Mouse (Mus musculus): ENCODE measurements at regions not wholly inside any gene's neighbourhood (a gene's known extent, or its start where the extent isn't known, plus 50 kb on each side); places are given as distances from the start of the nearest gene placed in this dataset.

GRCm38 (mm10) chr10:92097562-92097961 is 624.7 kb downstream of the Nedd1 start:
- TF ChIP-seq CTCF (IDR thresholded peaks at IDR 0.05; ENCODE audit: control insufficient read depth, insufficient read depth, insufficient replicate concordance, low read depth, low read length) (no peak), POLR2A (IDR thresholded peaks at IDR 0.05; ENCODE audit: control insufficient read depth, low read depth, low read length) (no peak)

Measured in testis, adult 2 months (tissue).